Mouse (Mus musculus) midbrain, embryonic 10.5 days (tissue): Measurements from ENCODE around the gene Cdrt4. TPM values are rescaled to one million over a fixed set of nuclear protein-coding genes. Genes with fewer than 3 reads are reported as not detected.

ENCODE experiments used
- DNase-seq: peaks from one replicate; pipeline ENCODE4 v3.0.0-alpha.2; 2017; ENCODE audit warnings: low spot score
- H3K27ac ChIP-seq: fragments of 300-500 bp; sonication (generic); replicated peaks from 2 replicates; pipeline ENCODE4 v1.5.1; 2016; ENCODE audit warnings: mild to moderate bottlenecking
- H3K27me3 ChIP-seq: fragments of 300-500 bp; sonication (generic); 2 replicates; pipeline ENCODE4 v1.6.1; 2016; ENCODE audit warnings: low read depth, mild to moderate bottlenecking; ENCODE audit not compliant: poor library complexity, severe bottlenecking
- H3K36me3 ChIP-seq: fragments of 300-500 bp; sonication (generic); 2 replicates; pipeline ENCODE4 v1.6.1; 2016; ENCODE audit warnings: mild to moderate bottlenecking, moderate library complexity
- H3K4me1 ChIP-seq: fragments of 300-500 bp; sonication (generic); 2 replicates; pipeline ENCODE4 v1.6.1; 2016
- H3K4me3 ChIP-seq: fragments of 300-500 bp; sonication (generic); 2 replicates; pipeline ENCODE4 v1.5.1; 2016; ENCODE audit warnings: mild to moderate bottlenecking, moderate library complexity
- H3K9me3 ChIP-seq: fragments of 300-500 bp; sonication (generic); replicated peaks from 2 replicates; pipeline ENCODE4 v1.6.1; 2016; ENCODE audit warnings: mild to moderate bottlenecking
- WGBS: fragments of 180-500 bp; shearing (Covaris S2); methylation state at CpG from one replicate; pipeline ENCODE4 v1.1.7; 2016; 5-methylcytosine and 5-hydroxymethylcytosine counted together
- polyA plus RNA-seq: library from polyadenylated mRNA; unstranded; fragments of >200 nt; fragmentation: Nextera tagmentation; extraction: Ambion mirVana; gene quantifications from 2 replicates; pipeline ENCODE4 v1.2.1, GENCODE M21; 2016

Gene Cdrt4
- polyA plus RNA-seq, 1 experiment from 2014 or later: not detected

DNA sequence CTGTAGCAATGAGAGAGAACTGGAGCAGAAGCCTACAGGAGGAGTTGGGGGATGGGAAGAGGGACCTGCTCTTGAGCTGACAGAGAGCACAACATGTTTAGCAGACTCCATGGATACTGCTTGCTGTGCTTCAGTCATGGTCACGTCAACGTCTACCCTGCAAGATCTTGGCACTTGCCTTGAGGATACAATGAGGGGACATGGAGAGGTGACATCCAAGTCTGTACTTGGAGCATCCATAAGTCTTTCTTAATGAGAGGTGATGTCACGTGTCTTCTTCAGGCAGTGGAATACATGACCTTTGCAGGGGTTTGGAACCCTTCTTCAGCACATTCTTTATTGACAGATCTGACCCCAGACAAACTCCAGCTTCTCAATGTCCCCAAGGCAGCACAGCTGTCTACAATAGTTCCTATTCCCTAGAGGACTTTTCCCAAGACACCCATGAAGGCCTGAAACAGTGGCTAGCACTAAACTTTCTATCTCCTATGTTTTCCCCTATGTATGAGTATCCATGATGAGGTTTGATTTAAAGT lies 39.2 kb downstream of the Cdrt4 start:
- no peak for DNase-seq
- no peaks in the 10 kb centered on the region for H3K36me3 ChIP-seq
- H3K27me3 ChIP-seq: peaks cover 6% of the 10 kb centered on the region; the same call in 1 of the 2 replicates
- H3K4me3 ChIP-seq: no peak overlapping the region
- H3K27ac ChIP-seq: no peak overlapping the region
- 92% methylated on average over 3 of the region's 3 CpGs for WGBS
- no peaks in the 10 kb centered on the region for H3K9me3 ChIP-seq
- H3K4me1 ChIP-seq: peaks cover 14% of the 10 kb centered on the region

DNA sequence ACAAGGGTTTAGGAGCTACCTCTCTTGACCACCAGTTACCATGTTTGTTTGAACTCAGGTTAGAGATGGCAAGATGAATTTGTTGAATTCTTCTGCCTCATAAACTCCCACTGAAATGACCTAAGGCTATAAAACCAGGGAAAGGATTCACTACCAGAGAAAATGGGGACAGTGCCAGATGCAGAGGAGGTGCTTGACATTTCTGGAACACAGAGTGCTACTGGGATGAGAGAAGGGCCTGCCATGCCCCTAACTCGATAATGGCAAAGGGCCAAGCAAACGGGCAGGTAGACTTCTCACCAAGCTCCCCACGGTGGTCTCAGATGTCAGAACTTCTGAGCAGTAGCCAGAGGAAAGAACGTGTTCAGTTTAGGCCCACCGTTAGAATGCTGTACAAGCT lies 39.8 kb downstream of the Cdrt4 start:
- DNase-seq: no peak
- Histone ChIP-seq H3K4me1 (peaks cover 14% of the 10 kb centered on the region), H3K9me3 (no peaks in the 10 kb centered on the region), H3K36me3 (no peaks in the 10 kb centered on the region), H3K27me3 (0 out of 2 replicates have a peak, but pooled peaks cover under 1% of the 10 kb centered on the region), H3K4me3 (no peak overlapping the region), H3K27ac (no peak overlapping the region)
- 90% methylated on average over 5 of the region's 5 CpGs for WGBS

DNA sequence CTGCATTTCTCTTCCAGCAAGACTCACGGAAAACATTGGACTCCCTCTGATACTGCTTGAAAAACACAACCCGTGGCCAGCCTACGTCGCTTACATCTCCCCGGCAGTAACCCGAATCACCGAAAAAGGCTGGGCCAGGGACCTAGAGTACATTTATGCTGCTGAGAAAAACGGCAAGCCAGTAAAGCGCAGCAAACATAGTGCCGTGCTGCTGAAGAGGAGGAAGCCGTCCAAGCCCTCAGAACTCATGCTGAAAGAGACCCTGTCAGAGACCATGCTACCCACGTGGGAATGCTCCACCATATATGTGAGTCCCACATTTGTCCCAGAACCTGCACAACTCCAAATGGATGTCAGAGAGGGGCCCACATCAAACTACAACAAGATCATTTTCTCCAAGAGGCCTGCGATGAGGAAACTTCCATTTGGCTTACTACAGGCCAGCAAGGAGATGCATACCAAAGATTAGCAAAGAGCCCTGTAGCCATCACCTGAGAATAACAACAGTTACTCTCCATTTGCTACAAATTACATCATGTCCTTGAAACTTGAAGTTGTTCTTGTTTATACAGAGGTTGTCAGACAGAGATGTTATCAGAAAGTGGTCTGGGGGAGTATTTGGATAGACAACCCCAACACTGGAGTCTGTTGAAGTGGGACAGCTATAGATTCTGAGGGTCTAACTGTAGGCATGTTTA lies 41.7 kb downstream of the Cdrt4 start:
- H3K4me1 ChIP-seq: peaks cover 12% of the 10 kb centered on the region
- no peak overlapping the region for H3K4me3 ChIP-seq
- H3K36me3 ChIP-seq: no peaks in the 10 kb centered on the region
- no peak for DNase-seq
- WGBS: 95% methylated on average over 13 of the region's 13 CpGs
- no peak overlapping the region for H3K27ac ChIP-seq
- no peaks in the 10 kb centered on the region for H3K27me3 ChIP-seq
- no peaks in the 10 kb centered on the region for H3K9me3 ChIP-seq

DNA sequence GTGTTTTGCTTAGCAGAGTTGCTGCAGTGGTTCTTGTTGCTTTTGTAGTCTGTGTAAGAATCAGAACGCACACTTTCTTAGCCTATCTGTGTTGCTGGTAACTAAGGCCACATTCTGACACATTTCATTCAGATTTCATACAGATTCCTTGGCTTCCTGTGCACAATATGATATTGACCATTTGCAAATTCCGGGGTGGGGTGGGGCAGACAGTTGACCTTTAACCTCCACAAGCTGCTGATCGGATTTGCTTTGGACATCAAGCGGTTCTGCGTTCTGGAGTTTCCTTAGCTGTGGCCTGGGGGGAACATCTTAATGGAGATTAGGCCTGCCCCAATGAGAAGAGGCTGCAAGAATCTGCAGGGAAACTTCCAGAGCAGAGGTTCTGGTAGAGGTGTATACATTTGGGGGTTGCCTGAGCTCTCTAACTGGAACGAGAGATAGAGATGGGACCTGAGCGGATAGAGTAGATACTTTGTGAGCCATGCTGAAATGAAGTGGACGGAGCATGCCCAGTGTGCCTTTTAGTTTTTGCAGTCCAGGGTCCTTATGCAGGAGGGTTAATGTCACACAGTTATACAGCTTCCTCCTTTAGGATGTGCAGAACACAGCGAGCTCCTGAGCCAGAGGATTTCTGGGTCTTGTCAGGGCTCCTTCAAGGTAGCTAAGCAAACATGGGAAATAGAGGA lies 44.2 kb downstream of the Cdrt4 start:
- Histone ChIP-seq H3K4me1 (peaks cover 25% of the 10 kb centered on the region), H3K27me3 (no peaks in the 10 kb centered on the region), H3K9me3 (no peaks in the 10 kb centered on the region), H3K27ac (no peak overlapping the region), H3K4me3 (no peak overlapping the region), H3K36me3 (no peaks in the 10 kb centered on the region)
- WGBS: 81% methylated on average over 9 of the region's 9 CpGs
- DNase-seq: no peak

DNA sequence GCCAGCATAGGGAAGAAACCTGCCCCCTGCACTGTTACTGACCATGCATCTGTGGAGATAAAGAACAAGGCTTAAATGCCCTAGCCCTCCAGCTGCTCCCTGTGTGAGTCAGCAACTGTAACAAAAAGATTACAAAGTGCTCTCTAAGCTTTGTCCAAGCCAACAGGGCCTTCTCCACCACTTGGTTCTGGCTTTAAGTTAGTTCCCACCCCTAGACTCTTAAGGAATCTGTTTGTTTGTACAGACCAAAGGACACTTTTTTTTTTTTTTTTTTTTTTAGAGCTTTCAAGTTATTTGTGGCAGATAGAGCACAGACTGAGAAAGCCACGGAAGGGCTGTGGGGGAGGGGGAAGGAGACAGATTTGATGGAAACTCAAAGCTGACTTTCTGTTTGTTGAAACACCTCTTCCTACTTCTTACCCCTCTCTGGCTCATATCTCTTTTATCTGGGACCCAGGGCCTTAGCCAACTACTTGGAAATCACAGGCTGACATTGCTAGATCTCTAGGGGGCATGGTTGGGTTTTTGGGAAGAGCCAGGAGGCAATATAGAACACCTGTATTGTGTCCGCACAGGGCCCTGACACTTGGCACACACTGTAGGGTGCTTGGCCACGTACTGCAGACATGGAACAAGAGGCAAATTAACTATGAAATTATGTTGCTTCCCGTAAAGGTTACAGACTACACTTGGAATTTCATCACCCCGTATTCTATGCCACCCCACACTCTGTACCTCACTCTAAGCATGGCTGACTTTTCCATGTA lies 44.9 kb downstream of the Cdrt4 start:
- no peak for DNase-seq
- H3K4me3 ChIP-seq: no peak overlapping the region
- H3K27me3 ChIP-seq: no peaks in the 10 kb centered on the region
- H3K9me3 ChIP-seq: no peaks in the 10 kb centered on the region
- H3K4me1 ChIP-seq: peaks cover 25% of the 10 kb centered on the region
- 84% methylated on average over 5 of the region's 5 CpGs for WGBS
- no peaks in the 10 kb centered on the region for H3K36me3 ChIP-seq
- H3K27ac ChIP-seq: no peak overlapping the region

DNA sequence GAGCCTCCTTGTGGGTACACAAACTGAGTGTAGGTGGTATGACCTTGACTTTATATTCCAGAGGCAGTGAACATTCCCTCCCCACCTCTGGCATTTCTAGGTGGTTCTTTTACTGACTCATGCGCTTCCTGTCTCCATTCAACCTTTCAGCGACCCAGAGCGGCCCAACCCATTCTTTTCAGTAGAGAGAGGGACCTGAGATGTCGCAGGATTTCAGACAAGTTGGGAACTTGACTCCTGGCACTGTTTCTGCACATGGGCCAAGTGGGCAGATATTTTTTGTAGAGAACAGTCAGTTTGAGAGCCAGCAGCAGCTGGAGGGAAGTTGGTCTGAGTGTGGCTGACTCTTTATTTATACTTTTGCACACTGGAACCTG lies 45.5 kb downstream of the Cdrt4 start:
- Histone ChIP-seq H3K9me3 (no peaks in the 10 kb centered on the region), H3K36me3 (no peaks in the 10 kb centered on the region), H3K4me1 (peaks cover 25% of the 10 kb centered on the region), H3K27ac (no peak overlapping the region), H3K4me3 (no peak overlapping the region), H3K27me3 (no peaks in the 10 kb centered on the region)
- WGBS: 85% methylated on average over 4 of the region's 4 CpGs
- DNase-seq: no peak

DNA sequence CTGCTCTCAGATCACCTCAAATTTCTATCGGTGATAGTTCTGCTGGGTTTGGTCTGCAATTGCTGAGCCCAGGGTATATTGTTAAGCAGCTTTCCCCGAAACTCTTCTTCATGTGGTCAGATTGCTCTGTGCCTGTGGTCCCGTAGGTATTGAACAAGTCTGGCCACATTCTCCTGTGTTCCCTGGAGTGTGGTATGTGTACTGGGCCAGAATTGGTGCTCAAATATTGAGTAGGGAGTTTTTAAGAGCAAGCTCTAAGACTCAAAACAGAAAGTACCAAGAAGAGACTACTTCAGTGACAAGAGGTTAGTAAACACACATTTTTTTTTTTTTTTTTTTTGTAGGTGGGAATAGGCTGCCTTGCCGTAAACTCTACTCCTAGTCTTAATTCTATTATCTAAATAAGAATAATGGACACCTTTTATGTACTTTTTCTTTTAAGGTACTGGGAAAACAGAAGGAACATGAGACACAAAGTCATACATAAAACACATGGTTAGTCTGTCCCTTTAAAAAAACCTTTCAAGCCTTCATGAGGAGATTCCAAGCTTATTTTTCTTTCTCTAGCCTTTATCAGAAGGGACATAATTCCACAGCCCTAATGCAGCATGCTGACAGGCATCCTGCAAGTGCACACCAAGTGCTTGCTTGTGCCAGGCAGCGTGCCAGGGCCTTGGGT lies 46.2 kb downstream of the Cdrt4 start:
- Histone ChIP-seq H3K36me3 (no peaks in the 10 kb centered on the region), H3K4me3 (no peak overlapping the region), H3K27me3 (no peaks in the 10 kb centered on the region), H3K27ac (peak overlapping the region; percentile 68; the same call in 1 of the 2 replicates), H3K4me1 (peaks cover 25% of the 10 kb centered on the region), H3K9me3 (no peaks in the 10 kb centered on the region)
- WGBS: 86% methylated on average over 5 of the region's 5 CpGs
- DNase-seq: no peak

DNA sequence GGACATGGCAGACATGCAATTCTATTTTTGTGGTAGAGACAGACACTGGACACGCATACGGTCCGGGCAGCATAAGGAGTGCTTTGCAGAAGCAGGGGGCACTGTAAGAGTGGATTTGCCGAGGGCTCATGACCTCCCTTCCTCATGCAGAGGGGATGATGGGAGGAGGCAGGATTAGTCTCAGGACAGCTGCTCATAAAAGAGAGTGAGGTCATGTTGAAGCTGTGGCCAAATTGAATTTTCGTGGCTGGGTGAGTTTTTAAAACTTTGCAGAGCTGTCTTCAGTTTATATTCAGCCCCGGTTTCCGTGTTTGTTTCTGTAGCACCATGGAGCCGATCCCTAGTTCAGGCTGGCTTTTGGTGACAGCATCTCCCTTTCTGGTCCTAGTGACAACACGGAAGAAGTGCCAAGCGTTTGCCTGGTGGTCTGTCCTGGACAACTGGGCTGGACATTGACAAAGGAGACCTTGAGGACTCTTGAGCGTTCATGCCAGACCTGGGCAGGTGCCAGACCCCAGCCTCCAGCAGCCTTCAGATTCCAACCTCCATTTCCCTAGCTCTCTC lies 46.8 kb downstream of the Cdrt4 start:
- Histone ChIP-seq H3K36me3 (no peaks in the 10 kb centered on the region), H3K9me3 (no peaks in the 10 kb centered on the region), H3K4me3 (no peak overlapping the region), H3K27me3 (no peaks in the 10 kb centered on the region), H3K27ac (peak overlapping the region; percentile 68), H3K4me1 (peaks cover 25% of the 10 kb centered on the region)
- peak; percentile 24 for DNase-seq
- WGBS: 53% methylated on average over 11 of the region's 11 CpGs

DNA sequence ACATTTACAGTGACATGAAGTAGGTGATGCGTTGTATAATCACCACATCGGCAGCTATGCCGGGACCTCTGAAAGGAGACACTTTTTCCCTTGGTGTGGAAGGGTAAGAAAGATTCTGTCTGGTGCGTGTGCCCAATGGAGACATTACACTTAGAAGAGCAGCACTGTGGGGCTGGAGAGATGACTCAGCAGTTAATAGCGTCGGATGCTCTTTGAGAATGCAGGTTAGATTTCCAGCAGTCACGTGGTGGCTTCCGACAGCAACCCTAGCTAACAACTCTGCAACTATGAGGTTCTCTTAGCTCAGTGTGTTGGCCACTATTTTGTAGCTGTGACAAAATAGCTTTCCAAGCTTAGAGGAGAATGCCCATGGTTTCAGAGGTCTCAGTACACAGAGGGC lies 49.1 kb downstream of the Cdrt4 start:
- H3K36me3 ChIP-seq: no peaks in the 10 kb centered on the region
- H3K27me3 ChIP-seq: no peaks in the 10 kb centered on the region
- no peak for DNase-seq
- 93% methylated on average over 8 of the region's 8 CpGs for WGBS
- no peak overlapping the region for H3K27ac ChIP-seq
- H3K4me3 ChIP-seq: no peak overlapping the region
- H3K4me1 ChIP-seq: peaks cover 25% of the 10 kb centered on the region
- no peaks in the 10 kb centered on the region for H3K9me3 ChIP-seq

DNA sequence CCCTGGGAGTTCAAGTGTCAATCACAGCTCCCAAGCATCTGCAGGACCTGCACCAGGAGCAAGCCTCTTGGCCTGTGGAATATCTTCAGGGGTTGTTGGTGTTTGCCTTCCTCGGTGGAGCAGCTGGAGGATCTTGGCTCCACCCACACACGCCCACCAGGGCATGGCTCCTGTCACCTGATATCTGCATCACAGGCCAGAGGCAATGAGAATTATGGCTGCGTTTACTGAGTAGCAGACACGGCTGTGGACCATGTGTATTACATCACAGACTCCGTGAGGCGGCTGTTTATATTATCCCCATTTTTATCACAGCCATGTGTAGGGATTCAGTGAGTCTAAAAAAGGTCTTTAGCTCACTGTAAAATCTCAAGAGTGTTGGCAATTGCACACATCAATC lies 53.6 kb downstream of the Cdrt4 start:
- WGBS: 79% methylated on average over 6 of the region's 6 CpGs
- DNase-seq: no peak

DNA sequence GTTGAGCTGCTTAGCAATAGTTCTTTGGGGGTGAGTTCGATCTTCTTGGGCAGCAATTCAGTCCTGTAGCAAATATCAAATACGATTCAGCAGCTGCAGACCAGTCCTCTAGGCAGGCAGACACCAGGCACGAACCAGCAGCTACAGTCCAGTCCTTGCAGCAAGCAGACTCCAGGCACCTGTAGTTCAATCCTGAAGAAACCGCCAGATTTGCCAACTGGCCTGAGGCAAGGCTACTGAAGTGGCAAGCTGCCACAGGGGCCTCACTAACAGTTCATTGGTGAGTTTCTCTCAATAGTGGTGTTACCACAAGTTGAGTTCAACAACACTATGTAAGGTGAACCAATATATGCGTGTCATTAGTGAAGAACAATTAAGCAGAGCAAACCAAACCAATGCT lies 56.4 kb downstream of the Cdrt4 start:
- DNase-seq: no peak
- no peaks in the 10 kb centered on the region for H3K4me1 ChIP-seq
- no peak overlapping the region for H3K27ac ChIP-seq
- H3K4me3 ChIP-seq: no peak overlapping the region
- H3K9me3 ChIP-seq: no peaks in the 10 kb centered on the region
- H3K27me3 ChIP-seq: no peaks in the 10 kb centered on the region
- no peaks in the 10 kb centered on the region for H3K36me3 ChIP-seq
- 83% methylated on average over 5 of the region's 5 CpGs for WGBS

More for the DNA sequence above, 53.6 kb downstream of the Cdrt4 start:
- Histone ChIP-seq H3K27me3 (no peaks in the 10 kb centered on the region), H3K9me3 (no peaks in the 10 kb centered on the region), H3K36me3 (no peaks in the 10 kb centered on the region), H3K27ac (no peak overlapping the region), H3K4me3 (no peak overlapping the region), H3K4me1 (no peaks in the 10 kb centered on the region)

DNA sequence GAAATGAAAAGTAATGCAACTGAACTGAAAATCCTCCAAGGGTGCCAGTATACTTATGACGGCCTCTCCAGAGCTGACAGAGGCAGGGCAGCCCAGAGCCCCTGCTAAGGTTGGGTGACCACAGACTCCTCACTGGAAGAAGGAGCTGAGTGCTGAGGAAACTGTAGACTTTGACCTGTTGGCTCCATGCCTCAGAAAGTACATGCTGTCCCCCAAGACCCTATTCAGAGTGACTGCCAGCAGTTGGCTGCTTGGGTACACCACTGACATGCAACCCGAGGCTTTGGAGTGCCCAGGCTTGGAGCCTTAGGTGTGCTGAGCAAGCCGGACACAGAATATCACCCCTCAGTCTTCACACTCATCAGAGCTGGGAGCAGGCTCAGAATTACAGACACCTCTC lies 57.0 kb downstream of the Cdrt4 start:
- 82% methylated on average over 3 of the region's 3 CpGs for WGBS
- Histone ChIP-seq H3K4me1 (no peaks in the 10 kb centered on the region), H3K36me3 (no peaks in the 10 kb centered on the region), H3K27ac (no peak overlapping the region), H3K9me3 (no peaks in the 10 kb centered on the region), H3K27me3 (no peaks in the 10 kb centered on the region), H3K4me3 (no peak overlapping the region)
- no peak for DNase-seq
